Mouse (Mus musculus): ENCODE data around the gene Nrxn2. TPM values are rescaled to one million over a fixed set of nuclear protein-coding genes. Genes with fewer than 3 reads are reported as not detected.

The Nrxn2 gene
- polyA plus RNA-seq, 1 experiment from 2014 or later: 0.50 TPM

GRCm38 (mm10) chr19:6503926-6504655 lies 85.6 kb downstream of the Nrxn2 start:
- Histone ChIP-seq H3K4me2 (ENCODE audit: low read depth, low read length) (no peak overlapping the region), H3K27ac (ENCODE audit: low read length) (no peak overlapping the region), H3K9me3 (replicated peaks; ENCODE audit: control insufficient read depth, low read length) (no peaks in the 10 kb centered on the region), H3K27me3 (ENCODE audit: control insufficient read depth, insufficient read depth, low read depth, low read length) (peaks cover 66% of the 10 kb centered on the region), H3K9ac (ENCODE audit: low read depth, low read length) (no peak overlapping the region), H3K4me3 (ENCODE audit: low read depth, low read length) (no peak overlapping the region), H3K4me1 (ENCODE audit: control insufficient read depth, low read depth, low read length) (no peaks in the 10 kb centered on the region; the same call in 1 of the 2 replicates), H3K36me3 (ENCODE audit: control insufficient read depth, insufficient read depth) (no peaks in the 10 kb centered on the region)
- WGBS (ENCODE audit: insufficient replicate concordance): 24% methylated on average over 12 of the region's 16 CpGs
- no peak for ATAC-seq (ENCODE audit: low read depth)

- ATAC-seq (ENCODE audit: low read depth): no peak
- Histone ChIP-seq H3K4me3 (ENCODE audit: low read depth, low read length) (no peak overlapping the region), H3K9me3 (replicated peaks; ENCODE audit: control insufficient read depth, low read length) (no peaks in the 10 kb centered on the region), H3K9ac (ENCODE audit: low read depth, low read length) (no peak overlapping the region), H3K4me2 (ENCODE audit: low read depth, low read length) (no peak overlapping the region), H3K36me3 (ENCODE audit: control insufficient read depth, insufficient read depth) (no peaks in the 10 kb centered on the region), H3K4me1 (ENCODE audit: control insufficient read depth, low read depth, low read length) (no peaks in the 10 kb centered on the region; the same call in 1 of the 2 replicates), H3K27me3 (ENCODE audit: control insufficient read depth, insufficient read depth, low read depth, low read length) (peaks cover 61% of the 10 kb centered on the region), H3K27ac (ENCODE audit: low read length) (no peak overlapping the region)
- WGBS (ENCODE audit: insufficient replicate concordance): 73% methylated on average over 12 of the region's 12 CpGs
These were observed 86.1 kb downstream of the Nrxn2 start for GRCm38 (mm10) chr19:6504656-6505045.

- Histone ChIP-seq H3K9me3 (replicated peaks; ENCODE audit: control insufficient read depth, low read length) (no peaks in the 10 kb centered on the region), H3K4me2 (ENCODE audit: low read depth, low read length) (no peak overlapping the region), H3K4me3 (ENCODE audit: low read depth, low read length) (no peak overlapping the region), H3K9ac (ENCODE audit: low read depth, low read length) (no peak overlapping the region), H3K36me3 (ENCODE audit: control insufficient read depth, insufficient read depth) (no peaks in the 10 kb centered on the region), H3K4me1 (ENCODE audit: control insufficient read depth, low read depth, low read length) (no peaks in the 10 kb centered on the region; the same call in 1 of the 2 replicates), H3K27ac (ENCODE audit: low read length) (no peak overlapping the region), H3K27me3 (ENCODE audit: control insufficient read depth, insufficient read depth, low read depth, low read length) (peaks cover 37% of the 10 kb centered on the region)
- 36% methylated on average over 10 of the region's 10 CpGs for whole genome bisulfite sequencing (ENCODE audit: insufficient replicate concordance)
- no peak for ATAC-seq (ENCODE audit: low read depth)
These were observed 88.9 kb downstream of the Nrxn2 start for GRCm38 (mm10) chr19:6507393-6507792.

- 54% methylated on average over 10 of the region's 10 CpGs for WGBS (ENCODE audit: insufficient replicate concordance)
- ATAC-seq (ENCODE audit: low read depth): no peak
- Histone ChIP-seq H3K4me2 (ENCODE audit: low read depth, low read length) (no peak overlapping the region), H3K4me1 (ENCODE audit: control insufficient read depth, low read depth, low read length) (no peaks in the 10 kb centered on the region), H3K4me3 (ENCODE audit: low read depth, low read length) (no peak overlapping the region), H3K9ac (ENCODE audit: low read depth, low read length) (no peak overlapping the region), H3K36me3 (ENCODE audit: control insufficient read depth, insufficient read depth) (no peaks in the 10 kb centered on the region), H3K27ac (ENCODE audit: low read length) (no peak overlapping the region), H3K27me3 (ENCODE audit: control insufficient read depth, insufficient read depth, low read depth, low read length) (peaks cover 36% of the 10 kb centered on the region), H3K9me3 (replicated peaks; ENCODE audit: control insufficient read depth, low read length) (no peaks in the 10 kb centered on the region)
These were observed 91.3 kb downstream of the Nrxn2 start for GRCm38 (mm10) chr19:6509881-6510280.

- ATAC-seq (ENCODE audit: low read depth): no peak
- WGBS (ENCODE audit: insufficient replicate concordance): 69% methylated on average over 2 of the region's 2 CpGs
- H3K4me3 ChIP-seq (ENCODE audit: low read depth, low read length): no peak overlapping the region
- H3K9ac ChIP-seq (ENCODE audit: low read depth, low read length): no peak overlapping the region
- H3K27me3 ChIP-seq (ENCODE audit: control insufficient read depth, insufficient read depth, low read depth, low read length): peaks cover 33% of the 10 kb centered on the region
- no peaks in the 10 kb centered on the region for H3K36me3 ChIP-seq (ENCODE audit: control insufficient read depth, insufficient read depth)
- no peak overlapping the region for H3K4me2 ChIP-seq (ENCODE audit: low read depth, low read length)
- H3K27ac ChIP-seq (ENCODE audit: low read length): no peak overlapping the region
- no peaks in the 10 kb centered on the region for H3K9me3 ChIP-seq (replicated peaks; ENCODE audit: control insufficient read depth, low read length)
- no peaks in the 10 kb centered on the region for H3K4me1 ChIP-seq (ENCODE audit: control insufficient read depth, low read depth, low read length)
These were observed 92.0 kb downstream of the Nrxn2 start for GRCm38 (mm10) chr19:6510546-6510945.

- H3K27ac ChIP-seq (ENCODE audit: low read length): no peak overlapping the region
- 12% methylated on average over 15 of the region's 15 CpGs for WGBS (ENCODE audit: insufficient replicate concordance)
- H3K4me1 ChIP-seq (ENCODE audit: control insufficient read depth, low read depth, low read length): no peaks in the 10 kb centered on the region
- ATAC-seq (ENCODE audit: low read depth): no peak
- H3K4me3 ChIP-seq (ENCODE audit: low read depth, low read length): no peak overlapping the region
- no peak overlapping the region for H3K4me2 ChIP-seq (ENCODE audit: low read depth, low read length)
- H3K36me3 ChIP-seq (ENCODE audit: control insufficient read depth, insufficient read depth): no peaks in the 10 kb centered on the region
- H3K27me3 ChIP-seq (ENCODE audit: control insufficient read depth, insufficient read depth, low read depth, low read length): peaks cover 18% of the 10 kb centered on the region
- H3K9ac ChIP-seq (ENCODE audit: low read depth, low read length): no peak overlapping the region
- no peaks in the 10 kb centered on the region for H3K9me3 ChIP-seq (replicated peaks; ENCODE audit: control insufficient read depth, low read length)
These were observed 95.0 kb downstream of the Nrxn2 start for GRCm38 (mm10) chr19:6513389-6514139.

GRCm38 (mm10) chr19:6514940-6515339 lies 96.4 kb downstream of the Nrxn2 start:
- ATAC-seq (ENCODE audit: low read depth): no peak
- WGBS (ENCODE audit: insufficient replicate concordance): 53% methylated on average over 6 of the region's 6 CpGs
- no peak overlapping the region for H3K4me3 ChIP-seq (ENCODE audit: low read depth, low read length)
- H3K4me2 ChIP-seq (ENCODE audit: low read depth, low read length): no peak overlapping the region
- no peaks in the 10 kb centered on the region for H3K36me3 ChIP-seq (ENCODE audit: control insufficient read depth, insufficient read depth)
- no peak overlapping the region for H3K9ac ChIP-seq (ENCODE audit: low read depth, low read length)
- peaks cover 18% of the 10 kb centered on the region for H3K27me3 ChIP-seq (ENCODE audit: control insufficient read depth, insufficient read depth, low read depth, low read length)
- H3K27ac ChIP-seq (ENCODE audit: low read length): no peak overlapping the region
- H3K9me3 ChIP-seq (replicated peaks; ENCODE audit: control insufficient read depth, low read length): no peaks in the 10 kb centered on the region
- no peaks in the 10 kb centered on the region for H3K4me1 ChIP-seq (ENCODE audit: control insufficient read depth, low read depth, low read length)

- peaks cover 17% of the 10 kb centered on the region for H3K27me3 ChIP-seq (ENCODE audit: control insufficient read depth, insufficient read depth, low read depth, low read length)
- no peak for ATAC-seq (ENCODE audit: low read depth)
- no peak overlapping the region for H3K9ac ChIP-seq (ENCODE audit: low read depth, low read length)
- WGBS (ENCODE audit: insufficient replicate concordance): 28% methylated on average over 5 of the region's 5 CpGs
- H3K36me3 ChIP-seq (ENCODE audit: control insufficient read depth, insufficient read depth): no peaks in the 10 kb centered on the region
- no peak overlapping the region for H3K4me2 ChIP-seq (ENCODE audit: low read depth, low read length)
- no peak overlapping the region for H3K4me3 ChIP-seq (ENCODE audit: low read depth, low read length)
- no peaks in the 10 kb centered on the region for H3K9me3 ChIP-seq (replicated peaks; ENCODE audit: control insufficient read depth, low read length)
- no peak overlapping the region for H3K27ac ChIP-seq (ENCODE audit: low read length)
- no peaks in the 10 kb centered on the region for H3K4me1 ChIP-seq (ENCODE audit: control insufficient read depth, low read depth, low read length)
These were observed 96.9 kb downstream of the Nrxn2 start for GRCm38 (mm10) chr19:6515448-6515847.

- no peak for ATAC-seq (ENCODE audit: low read depth)
- Histone ChIP-seq H3K27me3 (ENCODE audit: control insufficient read depth, insufficient read depth, low read depth, low read length) (peaks cover 15% of the 10 kb centered on the region), H3K4me3 (ENCODE audit: low read depth, low read length) (no peak overlapping the region), H3K27ac (ENCODE audit: low read length) (no peak overlapping the region), H3K9me3 (replicated peaks; ENCODE audit: control insufficient read depth, low read length) (no peaks in the 10 kb centered on the region), H3K4me1 (ENCODE audit: control insufficient read depth, low read depth, low read length) (no peaks in the 10 kb centered on the region), H3K9ac (ENCODE audit: low read depth, low read length) (no peak overlapping the region), H3K4me2 (ENCODE audit: low read depth, low read length) (no peak overlapping the region), H3K36me3 (ENCODE audit: control insufficient read depth, insufficient read depth) (no peaks in the 10 kb centered on the region)
- 51% methylated on average over 8 of the region's 8 CpGs for WGBS (ENCODE audit: insufficient replicate concordance)
These were observed 97.6 kb downstream of the Nrxn2 start for GRCm38 (mm10) chr19:6516153-6516552.

All from liver, embryonic 16.5 days (tissue).